Mouse (Mus musculus): Measurements from ENCODE around the gene Hist1h4f. TPM values are rescaled to one million over a fixed set of nuclear protein-coding genes. Genes with fewer than 3 reads are reported as not detected.
"Not testable (repeated sequence)": the region's sequence is repeated elsewhere in the genome, so short reads cannot be mapped to it uniquely, and the experiment has no call there.

Hist1h4f gene
- polyA plus RNA-seq, 1 experiment from 2014 or later: 1.1 TPM

- no peak overlapping the region for H3K4me3 ChIP-seq (ENCODE audit: low read depth, low read length)
- no peak for ATAC-seq
- no peaks in the 10 kb centered on the region for H3K36me3 ChIP-seq (replicated peaks; ENCODE audit: insufficient read depth, low read length)
- no peak for DNase-seq
- peaks cover 8% of the 10 kb centered on the region for H3K4me1 ChIP-seq (ENCODE audit: insufficient read depth)
- TF ChIP-seq EP300 (IDR thresholded peaks at IDR 0.05; ENCODE audit: low read depth) (no peak), CTCF (IDR thresholded peaks at IDR 0.05; ENCODE audit: low read depth) (no peak)
- H3K9ac ChIP-seq (replicated peaks): no peak overlapping the region
- no peaks in the 10 kb centered on the region for H3K9me3 ChIP-seq (ENCODE audit: low read length)
- no peak overlapping the region for H3K27ac ChIP-seq (ENCODE audit: low read depth)
- 0 out of 2 replicates have a peak overlapping the region, but pooled peaks have one; percentile 56 for H3K4me2 ChIP-seq (ENCODE audit: low read depth, low read length)
- 74% methylated on average over 5 of the region's 5 CpGs for whole genome bisulfite sequencing (ENCODE audit: insufficient replicate concordance)
- no peaks in the 10 kb centered on the region for H3K27me3 ChIP-seq (ENCODE audit: insufficient read depth, low read length)
Measured at GRCm38 (mm10) chr13:23546694-23547093, 4.8 kb downstream of the Hist1h4f start.

GRCm38 (mm10) chr13:23544787-23545120 is 6.7 kb downstream of the Hist1h4f start:
- Histone ChIP-seq H3K4me3 (ENCODE audit: low read depth, low read length) (peak overlapping the region; percentile 49), H3K9ac (replicated peaks) (peak overlapping the region; percentile 81), H3K4me2 (ENCODE audit: low read depth, low read length) (peak overlapping the region; percentile 77; the same call in 1 of the 2 replicates), H3K27ac (ENCODE audit: low read depth) (peak overlapping the region; percentile 93)
- not testable (repeated sequence) for H3K4me1 ChIP-seq (ENCODE audit: insufficient read depth); H3K36me3 ChIP-seq (replicated peaks; ENCODE audit: insufficient read depth, low read length); ATAC-seq; H3K27me3 ChIP-seq (ENCODE audit: insufficient read depth, low read length); H3K9me3 ChIP-seq (ENCODE audit: low read length); DNase-seq
- WGBS (ENCODE audit: insufficient replicate concordance): 0% methylated on average over 11 of the region's 14 CpGs

GRCm38 (mm10) chr13:23543965-23544786 is 7.3 kb downstream of the Hist1h4f start, which contains the start of gene Hist1h3f:
Hist1h3f (plus strand) TSS chr13:23544052.
- H3K9me3 ChIP-seq (ENCODE audit: low read length): no peaks in the 10 kb centered on the region
- peak within 1 kb of the TSS; percentile 93 for H3K27ac ChIP-seq (ENCODE audit: low read depth)
- H3K9ac ChIP-seq (replicated peaks): peak within 1 kb of the TSS; percentile 81
- H3K27me3 ChIP-seq (ENCODE audit: insufficient read depth, low read length): no peaks in the 10 kb centered on the region
- no peaks in the 10 kb centered on the region for H3K36me3 ChIP-seq (replicated peaks; ENCODE audit: insufficient read depth, low read length)
- under 1% methylated on average over 24 of the region's 45 CpGs for whole genome bisulfite sequencing (ENCODE audit: insufficient replicate concordance)
- TF ChIP-seq CTCF (IDR thresholded peaks at IDR 0.05; ENCODE audit: low read depth) (no peak), EP300 (IDR thresholded peaks at IDR 0.05; ENCODE audit: low read depth) (peak; percentile 64)
- peak within 1 kb of the TSS; percentile 50 for H3K4me3 ChIP-seq (ENCODE audit: low read depth, low read length)
- ATAC-seq (peak; percentile 83), DNase-seq (peak; percentile 69)
- H3K4me1 ChIP-seq (ENCODE audit: insufficient read depth): 0 out of 2 replicates have a peak, but pooled peaks cover 3% of the 10 kb centered on the region
- H3K4me2 ChIP-seq (ENCODE audit: low read depth, low read length): peak within 1 kb of the TSS; percentile 77

GRCm38 (mm10) chr13:23542999-23543607 is 8.3 kb downstream of the Hist1h4f start, which contains the start of gene Hist1h2bh:
Hist1h2bh (minus strand) TSS chr13:23543392.
- Histone ChIP-seq H3K27ac (ENCODE audit: low read depth) (peak within 1 kb of the TSS; percentile 93), H3K9ac (replicated peaks) (peak within 1 kb of the TSS; percentile 81), H3K4me2 (ENCODE audit: low read depth, low read length) (peak within 1 kb of the TSS; percentile 77), H3K4me3 (ENCODE audit: low read depth, low read length) (peak within 1 kb of the TSS; percentile 50)
- H3K27me3 ChIP-seq (ENCODE audit: insufficient read depth, low read length); H3K36me3 ChIP-seq (replicated peaks; ENCODE audit: insufficient read depth, low read length); H3K4me1 ChIP-seq (ENCODE audit: insufficient read depth); H3K9me3 ChIP-seq (ENCODE audit: low read length): not testable (repeated sequence)
- peak; percentile 76 for DNase-seq
- peak; percentile 88 for ATAC-seq
- WGBS (ENCODE audit: insufficient replicate concordance): 2% methylated on average over 28 of the region's 42 CpGs
- TF ChIP-seq EP300 (IDR thresholded peaks at IDR 0.05; ENCODE audit: low read depth): peak; percentile 21

- not testable (repeated sequence) for H3K4me1 ChIP-seq (ENCODE audit: insufficient read depth); H3K9me3 ChIP-seq (ENCODE audit: low read length); DNase-seq; ATAC-seq; H3K27me3 ChIP-seq (ENCODE audit: insufficient read depth, low read length); H3K36me3 ChIP-seq (replicated peaks; ENCODE audit: insufficient read depth, low read length)
- peak overlapping the region; percentile 50 for H3K4me3 ChIP-seq (ENCODE audit: low read depth, low read length)
- WGBS (ENCODE audit: insufficient replicate concordance): 11% methylated on average over 3 of the region's 3 CpGs
- H3K4me2 ChIP-seq (ENCODE audit: low read depth, low read length): peak overlapping the region; percentile 77
- H3K27ac ChIP-seq (ENCODE audit: low read depth): peak overlapping the region; percentile 93
- H3K9ac ChIP-seq (replicated peaks): peak overlapping the region; percentile 67
Measured at GRCm38 (mm10) chr13:23542225-23542980, 9.0 kb downstream of the Hist1h4f start.

- no peaks in the 10 kb centered on the region for H3K9me3 ChIP-seq (ENCODE audit: low read length)
- H3K9ac ChIP-seq (replicated peaks): no peak overlapping the region
- WGBS (ENCODE audit: insufficient replicate concordance): 81% methylated on average over 3 of the region's 3 CpGs
- no peaks in the 10 kb centered on the region for H3K36me3 ChIP-seq (replicated peaks; ENCODE audit: insufficient read depth, low read length)
- H3K4me1 ChIP-seq (ENCODE audit: insufficient read depth): peaks cover 7% of the 10 kb centered on the region; the same call in 1 of the 2 replicates
- TF ChIP-seq CTCF (IDR thresholded peaks at IDR 0.05; ENCODE audit: low read depth): no peak
- no peak for TF ChIP-seq EP300 (IDR thresholded peaks at IDR 0.05; ENCODE audit: low read depth)
- no peak for ATAC-seq
- no peaks in the 10 kb centered on the region for H3K27me3 ChIP-seq (ENCODE audit: insufficient read depth, low read length)
- no peak overlapping the region for H3K27ac ChIP-seq (ENCODE audit: low read depth)
- no peak for DNase-seq
- 0 out of 2 replicates have a peak overlapping the region, but pooled peaks have one; percentile 77 for H3K4me2 ChIP-seq (ENCODE audit: low read depth, low read length)
- peak overlapping the region; percentile 50; the same call in 1 of the 2 replicates for H3K4me3 ChIP-seq (ENCODE audit: low read depth, low read length)
Measured at GRCm38 (mm10) chr13:23541497-23541896, 10.0 kb downstream of the Hist1h4f start.

GRCm38 (mm10) chr13:23539821-23540220 is 11.6 kb downstream of the Hist1h4f start:
- H3K27ac ChIP-seq (ENCODE audit: low read depth): not testable (repeated sequence)

More at GRCm38 (mm10) chr13:23539821-23540220, 11.6 kb downstream of the Hist1h4f start:
- not testable (repeated sequence) for DNase-seq; H3K27me3 ChIP-seq (ENCODE audit: insufficient read depth, low read length); H3K4me1 ChIP-seq (ENCODE audit: insufficient read depth); H3K36me3 ChIP-seq (replicated peaks; ENCODE audit: insufficient read depth, low read length); H3K9ac ChIP-seq (replicated peaks); H3K4me3 ChIP-seq (ENCODE audit: low read depth, low read length); H3K9me3 ChIP-seq (ENCODE audit: low read length); ATAC-seq; H3K4me2 ChIP-seq (ENCODE audit: low read depth, low read length)
- 67% methylated on average over 1 of the region's 1 CpGs for WGBS (ENCODE audit: insufficient replicate concordance)

Measured in liver, postnatal 0 days (tissue).